Mouse (Mus musculus) intestine, embryonic 15.5 days (tissue): ENCODE results near the gene Hsf4. TPM values are rescaled to one million over a fixed set of nuclear protein-coding genes. Genes with fewer than 3 reads are reported as not detected.

Source experiments
- ATAC-seq: fragments of 200-750 bp; cut with Nextera tagmentation; 2 replicates; pipeline ENCODE4 v1.8.0; 2017; ENCODE audit warnings: moderate TSS enrichment, moderate library complexity
- H3K27ac ChIP-seq: fragments of 300-500 bp; sonication (generic); 2 replicates; pipeline ENCODE4 v1.5.1; 2015; ENCODE audit warnings: mild to moderate bottlenecking, inconsistent platforms
- H3K27me3 ChIP-seq: fragments of 300-500 bp; sonication (generic); replicated peaks from 2 replicates; pipeline ENCODE4 v1.6.1; 2015; ENCODE audit warnings: inconsistent platforms
- H3K36me3 ChIP-seq: fragments of 300-500 bp; sonication (generic); 2 replicates; pipeline ENCODE4 v1.6.1; 2015; ENCODE audit warnings: inconsistent platforms
- H3K4me1 ChIP-seq: fragments of 300-500 bp; sonication (generic); replicated peaks from 2 replicates; pipeline ENCODE4 v1.6.1; 2015; ENCODE audit warnings: inconsistent platforms
- H3K4me2 ChIP-seq: fragments of 300-500 bp; sonication (generic); replicated peaks from 2 replicates; pipeline ENCODE4 v1.6.1; 2015; ENCODE audit warnings: mild to moderate bottlenecking, inconsistent platforms
- H3K4me3 ChIP-seq: fragments of 300-500 bp; sonication (generic); replicated peaks from 2 replicates; pipeline ENCODE4 v1.5.1; 2015; ENCODE audit warnings: inconsistent platforms
- H3K9ac ChIP-seq: fragments of 300-500 bp; sonication (generic); 2 replicates; pipeline ENCODE4 v1.6.1; 2015; ENCODE audit warnings: inconsistent platforms
- H3K9me3 ChIP-seq: fragments of 300-500 bp; sonication (generic); 2 replicates; pipeline ENCODE4 v1.6.1; 2016; ENCODE audit warnings: inconsistent platforms
- WGBS: fragments of 180-500 bp; shearing (Covaris S2); methylation state at CpG from one replicate; pipeline ENCODE4 v1.1.7; 2015; 5-methylcytosine and 5-hydroxymethylcytosine counted together
- polyA plus RNA-seq: library from polyadenylated mRNA; unstranded; fragments of >200 nt; fragmentation: Nextera tagmentation; extraction: Ambion mirVana; gene quantifications from 2 replicates; pipeline ENCODE4 v1.2.1, GENCODE M21; 2015

Hsf4 gene
- polyA plus RNA-seq, 1 experiment from 2014 or later = 0.11 TPM

GRCm38 (mm10) chr8:105303396-105303795 is 33.8 kb downstream of the Hsf4 start:
- WGBS = 84% methylated on average over 8 of the region's 8 CpGs
- Histone ChIP-seq H3K4me1 (peaks cover 34% of the 10 kb centered on the region), H3K27ac (no peak overlapping the region), H3K4me3 (no peak overlapping the region), H3K4me2 (no peak overlapping the region), H3K9ac (no peak overlapping the region), H3K36me3 (peaks cover 46% of the 10 kb centered on the region), H3K27me3 (no peaks in the 10 kb centered on the region), H3K9me3 (no peaks in the 10 kb centered on the region)
- no peak for ATAC-seq

- Histone ChIP-seq H3K9ac (no peak overlapping the region), H3K36me3 (peaks cover 49% of the 10 kb centered on the region), H3K4me2 (no peak overlapping the region), H3K4me1 (peaks cover 29% of the 10 kb centered on the region), H3K9me3 (no peaks in the 10 kb centered on the region), H3K27ac (peak overlapping the region; percentile 23; the same call in 1 of the 2 replicates), H3K4me3 (no peak overlapping the region), H3K27me3 (no peaks in the 10 kb centered on the region)
- ATAC-seq = no peak
- WGBS = 76% methylated on average over 9 of the region's 9 CpGs
Measured at GRCm38 (mm10) chr8:105303874-105304273, 34.3 kb downstream of the Hsf4 start.

- H3K4me1 ChIP-seq = peaks cover 27% of the 10 kb centered on the region
- H3K36me3 ChIP-seq = peaks cover 49% of the 10 kb centered on the region
- ATAC-seq = peak; percentile 3; the same call in 1 of the 2 replicates
- H3K9ac ChIP-seq = no peak overlapping the region
- peak overlapping the region; percentile 66 for H3K4me2 ChIP-seq
- peak overlapping the region; percentile 67 for H3K27ac ChIP-seq
- 64% methylated on average over 9 of the region's 9 CpGs for WGBS
- no peaks in the 10 kb centered on the region for H3K27me3 ChIP-seq
- no peak overlapping the region; the same call in 1 of the 2 replicates for H3K4me3 ChIP-seq
- H3K9me3 ChIP-seq = no peaks in the 10 kb centered on the region
Measured at GRCm38 (mm10) chr8:105304325-105305210, 35.0 kb downstream of the Hsf4 start.

- WGBS = 6% methylated on average over 30 of the region's 30 CpGs
- H3K4me2 ChIP-seq = peak within 1 kb of the TSS; percentile 66
Measured at GRCm38 (mm10) chr8:105305211-105306145, 35.9 kb downstream of the Hsf4 start, which contains the start of gene Elmo3. Elmo3 (plus strand) TSS chr8:105305601.

GRCm38 (mm10) chr8:105306146-105306691 is 36.6 kb downstream of the Hsf4 start:
- no peak overlapping the region for H3K27ac ChIP-seq
- no peaks in the 10 kb centered on the region for H3K27me3 ChIP-seq
- H3K4me2 ChIP-seq = peak overlapping the region; percentile 66
- 34% methylated on average over 5 of the region's 5 CpGs for WGBS
- peak overlapping the region; percentile 55 for H3K9ac ChIP-seq
- peak overlapping the region; percentile 42 for H3K4me3 ChIP-seq
- H3K9me3 ChIP-seq = no peaks in the 10 kb centered on the region
- peak; percentile 16 for ATAC-seq
- H3K36me3 ChIP-seq = peaks cover 36% of the 10 kb centered on the region
- H3K4me1 ChIP-seq = peaks cover 23% of the 10 kb centered on the region

More at GRCm38 (mm10) chr8:105305211-105306145, 35.9 kb downstream of the Hsf4 start, which contains the start of gene Elmo3:
- H3K9ac ChIP-seq = peak within 1 kb of the TSS; percentile 55
- peak within 1 kb of the TSS; percentile 86 for H3K27ac ChIP-seq
- H3K27me3 ChIP-seq = no peaks in the 10 kb centered on the region
- ATAC-seq = peak; percentile 96
- H3K4me3 ChIP-seq = peak within 1 kb of the TSS; percentile 42
- peaks cover 23% of the 10 kb centered on the region for H3K4me1 ChIP-seq
- no peaks in the 10 kb centered on the region for H3K9me3 ChIP-seq
- peaks cover 42% of the 10 kb centered on the region for H3K36me3 ChIP-seq

GRCm38 (mm10) chr8:105307670-105308069 is 38.1 kb downstream of the Hsf4 start:
- H3K9ac ChIP-seq = no peak overlapping the region
- no peaks in the 10 kb centered on the region for H3K9me3 ChIP-seq
- ATAC-seq = no peak
- no peak overlapping the region for H3K4me3 ChIP-seq
- H3K27ac ChIP-seq = no peak overlapping the region
- H3K36me3 ChIP-seq = peaks cover 30% of the 10 kb centered on the region
- 91% methylated on average over 13 of the region's 13 CpGs for WGBS
- peaks cover 23% of the 10 kb centered on the region for H3K4me1 ChIP-seq
- H3K4me2 ChIP-seq = no peak overlapping the region
- H3K27me3 ChIP-seq = no peaks in the 10 kb centered on the region

- ATAC-seq = no peak
- Histone ChIP-seq H3K9ac (no peak overlapping the region), H3K4me1 (peaks cover 23% of the 10 kb centered on the region), H3K36me3 (peaks cover 29% of the 10 kb centered on the region), H3K9me3 (no peaks in the 10 kb centered on the region), H3K4me2 (no peak overlapping the region), H3K27ac (no peak overlapping the region), H3K4me3 (no peak overlapping the region), H3K27me3 (no peaks in the 10 kb centered on the region)
- 94% methylated on average over 10 of the region's 10 CpGs for WGBS
Measured at GRCm38 (mm10) chr8:105308428-105308827, 38.8 kb downstream of the Hsf4 start.

GRCm38 (mm10) chr8:105309142-105309847 is 39.7 kb downstream of the Hsf4 start:
- H3K27me3 ChIP-seq = no peaks in the 10 kb centered on the region
- H3K27ac ChIP-seq = no peak overlapping the region
- peaks cover 35% of the 10 kb centered on the region for H3K36me3 ChIP-seq
- H3K9ac ChIP-seq = no peak overlapping the region
- H3K4me1 ChIP-seq = peaks cover 18% of the 10 kb centered on the region
- H3K9me3 ChIP-seq = no peaks in the 10 kb centered on the region
- H3K4me3 ChIP-seq = no peak overlapping the region
- H3K4me2 ChIP-seq = no peak overlapping the region
- ATAC-seq = no peak
- 83% methylated on average over 15 of the region's 15 CpGs for WGBS

GRCm38 (mm10) chr8:105310118-105310517 is 40.5 kb downstream of the Hsf4 start:
- WGBS = 85% methylated on average over 8 of the region's 8 CpGs
- Histone ChIP-seq H3K27ac (no peak overlapping the region), H3K9ac (no peak overlapping the region), H3K4me2 (no peak overlapping the region), H3K9me3 (no peaks in the 10 kb centered on the region), H3K36me3 (peaks cover 37% of the 10 kb centered on the region), H3K4me1 (peaks cover 11% of the 10 kb centered on the region), H3K4me3 (no peak overlapping the region), H3K27me3 (no peaks in the 10 kb centered on the region)
- ATAC-seq = no peak

GRCm38 (mm10) chr8:105311718-105312117 is 42.1 kb downstream of the Hsf4 start:
- Histone ChIP-seq H3K27ac (no peak overlapping the region), H3K9me3 (no peaks in the 10 kb centered on the region), H3K4me3 (no peak overlapping the region), H3K9ac (no peak overlapping the region), H3K4me2 (no peak overlapping the region), H3K36me3 (peaks cover 44% of the 10 kb centered on the region), H3K27me3 (no peaks in the 10 kb centered on the region), H3K4me1 (no peaks in the 10 kb centered on the region)
- no peak for ATAC-seq
- WGBS = 84% methylated on average over 1 of the region's 1 CpGs

GRCm38 (mm10) chr8:105312891-105313481 is 43.4 kb downstream of the Hsf4 start:
- Histone ChIP-seq H3K4me2 (no peak overlapping the region), H3K9me3 (no peaks in the 10 kb centered on the region), H3K36me3 (peaks cover 36% of the 10 kb centered on the region), H3K27ac (no peak overlapping the region), H3K4me1 (no peaks in the 10 kb centered on the region), H3K4me3 (no peak overlapping the region), H3K9ac (no peak overlapping the region), H3K27me3 (no peaks in the 10 kb centered on the region)
- ATAC-seq = no peak
- WGBS = 83% methylated on average over 8 of the region's 8 CpGs
